Mouse (Mus musculus): ENCODE results near the gene Cep83. TPM values are rescaled to one million over a fixed set of nuclear protein-coding genes. Genes with fewer than 3 reads are reported as not detected.

Cep83 gene
- polyA plus RNA-seq, 1 experiment from 2014 or later = 21.9 TPM

- no peaks in the 10 kb centered on the region for H3K27me3 ChIP-seq
- 76% methylated on average over 3 of the region's 3 CpGs for WGBS
- H3K9me3 ChIP-seq = no peaks in the 10 kb centered on the region
- H3K4me1 ChIP-seq = no peaks in the 10 kb centered on the region
- no peak overlapping the region for H3K27ac ChIP-seq
- H3K9ac ChIP-seq = no peak overlapping the region
- ATAC-seq (ENCODE audit: borderline replicate concordance, extremely low read depth, low FRiP score, low TSS enrichment) = no peak
- H3K36me3 ChIP-seq = peaks cover 3% of the 10 kb centered on the region; the same call in 1 of the 2 replicates
- no peak overlapping the region for H3K4me2 ChIP-seq
- no peak overlapping the region for H3K4me3 ChIP-seq
Observed at GRCm38 (mm10) chr10:94780618-94781262, 92.3 kb downstream of the Cep83 start.

- no peak overlapping the region for H3K4me2 ChIP-seq
- peaks cover 15% of the 10 kb centered on the region for H3K4me1 ChIP-seq
- peak; percentile 82 for ATAC-seq (ENCODE audit: borderline replicate concordance, extremely low read depth, low FRiP score, low TSS enrichment)
- H3K9me3 ChIP-seq = no peaks in the 10 kb centered on the region
- 27% methylated on average over 3 of the region's 3 CpGs for WGBS
- no peak overlapping the region for H3K9ac ChIP-seq
- no peaks in the 10 kb centered on the region for H3K27me3 ChIP-seq
- H3K4me3 ChIP-seq = no peak overlapping the region
- peaks cover 4% of the 10 kb centered on the region; the same call in 1 of the 2 replicates for H3K36me3 ChIP-seq
- H3K27ac ChIP-seq = peak overlapping the region; percentile 13; the same call in 1 of the 2 replicates
Observed at GRCm38 (mm10) chr10:94789205-94789604, 100.8 kb downstream of the Cep83 start.

GRCm38 (mm10) chr10:94793914-94794313, 105.5 kb downstream of the Cep83 start:
- Histone ChIP-seq H3K36me3 (peaks cover 7% of the 10 kb centered on the region; the same call in 1 of the 2 replicates), H3K27me3 (no peaks in the 10 kb centered on the region), H3K4me1 (peaks cover 18% of the 10 kb centered on the region), H3K9ac (no peak overlapping the region), H3K4me2 (no peak overlapping the region), H3K27ac (no peak overlapping the region), H3K4me3 (no peak overlapping the region), H3K9me3 (no peaks in the 10 kb centered on the region)
- no peak for ATAC-seq (ENCODE audit: borderline replicate concordance, extremely low read depth, low FRiP score, low TSS enrichment)
- 90% methylated on average over 3 of the region's 3 CpGs for WGBS

- ATAC-seq (ENCODE audit: borderline replicate concordance, extremely low read depth, low FRiP score, low TSS enrichment) = no peak
- Histone ChIP-seq H3K4me1 (peaks cover 13% of the 10 kb centered on the region), H3K9ac (no peak overlapping the region), H3K36me3 (peaks cover 10% of the 10 kb centered on the region), H3K4me3 (no peak overlapping the region), H3K27me3 (no peaks in the 10 kb centered on the region), H3K9me3 (no peaks in the 10 kb centered on the region), H3K27ac (no peak overlapping the region), H3K4me2 (no peak overlapping the region)
- WGBS = 75% methylated on average over 5 of the region's 5 CpGs
Observed at GRCm38 (mm10) chr10:94794666-94795244, 106.3 kb downstream of the Cep83 start.

- no peak for ATAC-seq (ENCODE audit: borderline replicate concordance, extremely low read depth, low FRiP score, low TSS enrichment)
- H3K4me3 ChIP-seq = no peak overlapping the region
- no peak overlapping the region for H3K4me2 ChIP-seq
- no peaks in the 10 kb centered on the region for H3K27me3 ChIP-seq
- no peak overlapping the region for H3K27ac ChIP-seq
- peaks cover 10% of the 10 kb centered on the region for H3K36me3 ChIP-seq
- H3K4me1 ChIP-seq = peaks cover 13% of the 10 kb centered on the region
- 39% methylated on average over 5 of the region's 5 CpGs for WGBS
- H3K9ac ChIP-seq = no peak overlapping the region
- H3K9me3 ChIP-seq = no peaks in the 10 kb centered on the region
Observed at GRCm38 (mm10) chr10:94798128-94798527, 109.7 kb downstream of the Cep83 start.

- 35% methylated on average over 2 of the region's 2 CpGs for WGBS
- peaks cover 11% of the 10 kb centered on the region for H3K4me1 ChIP-seq
- H3K9ac ChIP-seq = no peak overlapping the region
- H3K27ac ChIP-seq = no peak overlapping the region
- H3K4me2 ChIP-seq = no peak overlapping the region
- no peak overlapping the region for H3K4me3 ChIP-seq
- no peaks in the 10 kb centered on the region for H3K9me3 ChIP-seq
- H3K27me3 ChIP-seq = no peaks in the 10 kb centered on the region
- no peak for ATAC-seq (ENCODE audit: borderline replicate concordance, extremely low read depth, low FRiP score, low TSS enrichment)
- peaks cover 10% of the 10 kb centered on the region for H3K36me3 ChIP-seq
Observed at GRCm38 (mm10) chr10:94799485-94800239, 111.2 kb downstream of the Cep83 start.

- Histone ChIP-seq H3K27me3 (no peaks in the 10 kb centered on the region), H3K4me3 (no peak overlapping the region), H3K4me2 (no peak overlapping the region), H3K27ac (no peak overlapping the region), H3K9ac (no peak overlapping the region), H3K9me3 (no peaks in the 10 kb centered on the region), H3K4me1 (peaks cover 15% of the 10 kb centered on the region), H3K36me3 (peaks cover 7% of the 10 kb centered on the region)
- no peak; the same call in 1 of the 2 replicates for ATAC-seq (ENCODE audit: borderline replicate concordance, extremely low read depth, low FRiP score, low TSS enrichment)
- WGBS = 72% methylated on average over 7 of the region's 7 CpGs
Observed at GRCm38 (mm10) chr10:94800677-94801354, 112.4 kb downstream of the Cep83 start.

- no peak overlapping the region for H3K4me2 ChIP-seq
- WGBS = 42% methylated on average over 10 of the region's 10 CpGs
- H3K36me3 ChIP-seq = peaks cover under 1% of the 10 kb centered on the region; the same call in 1 of the 2 replicates
- no peak overlapping the region for H3K9ac ChIP-seq
- no peaks in the 10 kb centered on the region for H3K9me3 ChIP-seq
- H3K4me1 ChIP-seq = peaks cover 27% of the 10 kb centered on the region
- peak; percentile 58; the same call in 1 of the 2 replicates for ATAC-seq (ENCODE audit: borderline replicate concordance, extremely low read depth, low FRiP score, low TSS enrichment)
- H3K27ac ChIP-seq = peak overlapping the region; percentile 62
- no peaks in the 10 kb centered on the region for H3K27me3 ChIP-seq
- H3K4me3 ChIP-seq = no peak overlapping the region
Observed at GRCm38 (mm10) chr10:94804029-94804908, 115.8 kb downstream of the Cep83 start.

GRCm38 (mm10) chr10:94804909-94805220, 116.4 kb downstream of the Cep83 start:
- Histone ChIP-seq H3K4me1 (peaks cover 27% of the 10 kb centered on the region), H3K9ac (no peak overlapping the region)
- ATAC-seq (ENCODE audit: borderline replicate concordance, extremely low read depth, low FRiP score, low TSS enrichment) = no peak

GRCm38 (mm10) chr10:94807323-94807722, 118.9 kb downstream of the Cep83 start:
- Histone ChIP-seq H3K4me3 (no peak overlapping the region), H3K9me3 (no peaks in the 10 kb centered on the region), H3K36me3 (no peaks in the 10 kb centered on the region; the same call in 1 of the 2 replicates), H3K27ac (no peak overlapping the region), H3K27me3 (no peaks in the 10 kb centered on the region), H3K4me1 (peaks cover 27% of the 10 kb centered on the region), H3K4me2 (no peak overlapping the region), H3K9ac (no peak overlapping the region)
- no peak for ATAC-seq (ENCODE audit: borderline replicate concordance, extremely low read depth, low FRiP score, low TSS enrichment)
- 51% methylated on average over 7 of the region's 7 CpGs for WGBS

More at GRCm38 (mm10) chr10:94804909-94805220, 116.4 kb downstream of the Cep83 start:
- no peak overlapping the region for H3K4me2 ChIP-seq
- H3K4me3 ChIP-seq = no peak overlapping the region
- no peaks in the 10 kb centered on the region; the same call in 1 of the 2 replicates for H3K36me3 ChIP-seq
- no peaks in the 10 kb centered on the region for H3K27me3 ChIP-seq
- WGBS = 70% methylated on average over 1 of the region's 1 CpGs
- peak overlapping the region; percentile 62; the same call in 1 of the 2 replicates for H3K27ac ChIP-seq
- H3K9me3 ChIP-seq = no peaks in the 10 kb centered on the region

- Histone ChIP-seq H3K9me3 (no peaks in the 10 kb centered on the region), H3K27me3 (no peaks in the 10 kb centered on the region), H3K4me3 (no peak overlapping the region), H3K36me3 (no peaks in the 10 kb centered on the region; the same call in 1 of the 2 replicates), H3K9ac (no peak overlapping the region), H3K4me1 (peaks cover 27% of the 10 kb centered on the region), H3K27ac (no peak overlapping the region), H3K4me2 (no peak overlapping the region)
- 49% methylated on average over 6 of the region's 6 CpGs for WGBS
- no peak for ATAC-seq (ENCODE audit: borderline replicate concordance, extremely low read depth, low FRiP score, low TSS enrichment)
Observed at GRCm38 (mm10) chr10:94808275-94808674, 119.8 kb downstream of the Cep83 start.
